Mouse (Mus musculus) heart, embryonic 10.5 days (tissue): Measurements from ENCODE around the gene Ptprt. TPM values are rescaled to one million over a fixed set of nuclear protein-coding genes. Genes with fewer than 3 reads are reported as not detected.

Experiments used
- DNase-seq: peaks from one replicate; pipeline ENCODE4 v3.0.0-alpha.2; 2017; ENCODE audit warnings: low spot score
- H3K27ac ChIP-seq: fragments of 300-500 bp; sonication (generic); 2 replicates; pipeline ENCODE4 v1.5.1; 2016; ENCODE audit warnings: mild to moderate bottlenecking
- H3K27me3 ChIP-seq: fragments of 300-500 bp; sonication (generic); 2 replicates; pipeline ENCODE4 v1.6.1; 2016; ENCODE audit warnings: mild to moderate bottlenecking; ENCODE audit not compliant: poor library complexity, insufficient read depth, severe bottlenecking
- H3K36me3 ChIP-seq: fragments of 300-500 bp; sonication (generic); 2 replicates; pipeline ENCODE4 v1.6.1; 2016; ENCODE audit warnings: mild to moderate bottlenecking, moderate library complexity
- H3K4me1 ChIP-seq: fragments of 300-500 bp; sonication (generic); 2 replicates; pipeline ENCODE4 v1.6.1; 2016; ENCODE audit warnings: mild to moderate bottlenecking
- H3K4me3 ChIP-seq: fragments of 300-500 bp; sonication (generic); 2 replicates; pipeline ENCODE4 v1.5.1; 2016; ENCODE audit warnings: mild to moderate bottlenecking, moderate library complexity
- H3K9me3 ChIP-seq: fragments of 300-500 bp; sonication (generic); 2 replicates; pipeline ENCODE4 v1.6.1; 2016; ENCODE audit warnings: mild to moderate bottlenecking, moderate library complexity
- WGBS: fragments of 180-500 bp; shearing (Covaris S2); methylation state at CpG from one replicate; pipeline ENCODE4 v1.1.7; 2016; 5-methylcytosine and 5-hydroxymethylcytosine counted together
- polyA plus RNA-seq: library from polyadenylated mRNA; unstranded; fragments of >200 nt; fragmentation: Nextera tagmentation; extraction: Ambion mirVana; gene quantifications from 2 replicates; pipeline ENCODE4 v1.2.1, GENCODE M21; 2016

Ptprt gene
- polyA plus RNA-seq, result 0.31 and 0.51 TPM in 2 replicates

GRCm38 (mm10) chr2:162660941-162661386, at the start of gene Ptprt:
Ptprt (minus strand) TSS chr2:162661147.
- no peaks in the 10 kb centered on the region for H3K36me3 ChIP-seq
- peak within 1 kb of the TSS; percentile 42 for H3K27ac ChIP-seq
- H3K9me3 ChIP-seq, result no peaks in the 10 kb centered on the region
- H3K27me3 ChIP-seq, result peaks cover 77% of the 10 kb centered on the region
- H3K4me3 ChIP-seq, result peak within 1 kb of the TSS; percentile 74
- no peak for DNase-seq
- WGBS, result 3% methylated on average over 60 of the region's 73 CpGs
- H3K4me1 ChIP-seq, result peaks cover 19% of the 10 kb centered on the region

GRCm38 (mm10) chr2:162710443-162710842, 49.5 kb upstream of the Ptprt start:
- no peaks in the 10 kb centered on the region for H3K27me3 ChIP-seq
- H3K36me3 ChIP-seq, result no peaks in the 10 kb centered on the region
- WGBS, result 65% methylated on average over 2 of the region's 2 CpGs
- no peaks in the 10 kb centered on the region for H3K4me1 ChIP-seq
- no peak for DNase-seq
- H3K4me3 ChIP-seq, result no peak overlapping the region
- no peak overlapping the region for H3K27ac ChIP-seq
- H3K9me3 ChIP-seq, result no peaks in the 10 kb centered on the region

GRCm38 (mm10) chr2:162699691-162700090, 38.7 kb upstream of the Ptprt start:
- DNase-seq, result no peak
- no peak overlapping the region for H3K4me3 ChIP-seq
- no peaks in the 10 kb centered on the region for H3K36me3 ChIP-seq

GRCm38 (mm10) chr2:162699036-162699435, 38.1 kb upstream of the Ptprt start:
- no peaks in the 10 kb centered on the region for H3K27me3 ChIP-seq
- no peak for DNase-seq
- H3K36me3 ChIP-seq, result no peaks in the 10 kb centered on the region
- H3K4me3 ChIP-seq, result no peak overlapping the region
- H3K27ac ChIP-seq, result no peak overlapping the region
- H3K4me1 ChIP-seq, result peaks cover 7% of the 10 kb centered on the region; the same call in 1 of the 2 replicates
- no peaks in the 10 kb centered on the region for H3K9me3 ChIP-seq

More at GRCm38 (mm10) chr2:162699691-162700090, 38.7 kb upstream of the Ptprt start:
- WGBS, result 82% methylated on average over 3 of the region's 3 CpGs
- Histone ChIP-seq H3K27me3 (no peaks in the 10 kb centered on the region), H3K27ac (no peak overlapping the region), H3K9me3 (no peaks in the 10 kb centered on the region), H3K4me1 (peaks cover 7% of the 10 kb centered on the region; the same call in 1 of the 2 replicates)

GRCm38 (mm10) chr2:162698068-162698467, 37.1 kb upstream of the Ptprt start:
- Histone ChIP-seq H3K27ac (no peak overlapping the region), H3K36me3 (no peaks in the 10 kb centered on the region), H3K4me3 (no peak overlapping the region), H3K27me3 (no peaks in the 10 kb centered on the region), H3K9me3 (no peaks in the 10 kb centered on the region), H3K4me1 (peaks cover 7% of the 10 kb centered on the region; the same call in 1 of the 2 replicates)
- 67% methylated on average over 8 of the region's 8 CpGs for WGBS
- no peak for DNase-seq

- no peak overlapping the region for H3K4me3 ChIP-seq
Observed at GRCm38 (mm10) chr2:162697151-162697550, 36.2 kb upstream of the Ptprt start.

GRCm38 (mm10) chr2:162692143-162692542, 31.2 kb upstream of the Ptprt start:
- Histone ChIP-seq H3K27me3 (no peaks in the 10 kb centered on the region), H3K27ac (no peak overlapping the region), H3K4me1 (no peaks in the 10 kb centered on the region), H3K9me3 (no peaks in the 10 kb centered on the region), H3K4me3 (no peak overlapping the region), H3K36me3 (no peaks in the 10 kb centered on the region)
- WGBS, result 93% methylated on average over 12 of the region's 12 CpGs
- DNase-seq, result no peak

More at GRCm38 (mm10) chr2:162697151-162697550, 36.2 kb upstream of the Ptprt start:
- peaks cover 7% of the 10 kb centered on the region; the same call in 1 of the 2 replicates for H3K4me1 ChIP-seq
- DNase-seq, result no peak
- WGBS, result 85% methylated on average over 10 of the region's 10 CpGs
- H3K27me3 ChIP-seq, result no peaks in the 10 kb centered on the region
- no peak overlapping the region for H3K27ac ChIP-seq
- H3K9me3 ChIP-seq, result no peaks in the 10 kb centered on the region
- no peaks in the 10 kb centered on the region for H3K36me3 ChIP-seq

GRCm38 (mm10) chr2:162682674-162683073, 21.7 kb upstream of the Ptprt start:
- Histone ChIP-seq H3K4me1 (no peaks in the 10 kb centered on the region), H3K9me3 (no peaks in the 10 kb centered on the region), H3K4me3 (no peak overlapping the region), H3K27me3 (no peaks in the 10 kb centered on the region; the same call in 1 of the 2 replicates), H3K36me3 (no peaks in the 10 kb centered on the region), H3K27ac (no peak overlapping the region)
- DNase-seq, result no peak
- WGBS, result 14% methylated on average over 6 of the region's 6 CpGs

GRCm38 (mm10) chr2:162662431-162662970, 1.6 kb upstream of the Ptprt start:
- WGBS, result 14% methylated on average over 1 of the region's 1 CpGs
- H3K36me3 ChIP-seq, result no peaks in the 10 kb centered on the region

GRCm38 (mm10) chr2:162661733-162662132, 786 bp upstream of the Ptprt start:
- Histone ChIP-seq H3K4me3 (0 out of 2 replicates have a peak overlapping the region, but pooled peaks have one; percentile 74), H3K36me3 (no peaks in the 10 kb centered on the region), H3K4me1 (peaks cover 19% of the 10 kb centered on the region), H3K27ac (no peak overlapping the region), H3K27me3 (peaks cover 71% of the 10 kb centered on the region), H3K9me3 (no peaks in the 10 kb centered on the region)
- WGBS, result 8% methylated on average over 4 of the region's 4 CpGs
- no peak for DNase-seq

More at GRCm38 (mm10) chr2:162662431-162662970, 1.6 kb upstream of the Ptprt start:
- H3K27me3 ChIP-seq, result peaks cover 63% of the 10 kb centered on the region
- no peak overlapping the region for H3K27ac ChIP-seq
- no peak for DNase-seq
- peaks cover 19% of the 10 kb centered on the region for H3K4me1 ChIP-seq
- no peaks in the 10 kb centered on the region for H3K9me3 ChIP-seq
- no peak overlapping the region for H3K4me3 ChIP-seq

GRCm38 (mm10) chr2:162660231-162660940, 561 bp downstream of the Ptprt start:
- Histone ChIP-seq H3K36me3 (no peaks in the 10 kb centered on the region), H3K4me1 (peaks cover 19% of the 10 kb centered on the region), H3K9me3 (no peaks in the 10 kb centered on the region), H3K4me3 (peak overlapping the region; percentile 74), H3K27ac (peak overlapping the region; percentile 42; the same call in 1 of the 2 replicates), H3K27me3 (peaks cover 77% of the 10 kb centered on the region)
- WGBS, result under 1% methylated on average over 55 of the region's 57 CpGs
- no peak for DNase-seq

GRCm38 (mm10) chr2:162658997-162659396, 1.9 kb downstream of the Ptprt start:
- Histone ChIP-seq H3K9me3 (no peaks in the 10 kb centered on the region), H3K4me1 (peaks cover 19% of the 10 kb centered on the region), H3K27ac (no peak overlapping the region), H3K36me3 (no peaks in the 10 kb centered on the region), H3K27me3 (peaks cover 71% of the 10 kb centered on the region), H3K4me3 (peak overlapping the region; percentile 74)
- WGBS, result under 1% methylated on average over 18 of the region's 18 CpGs
- DNase-seq, result peak; percentile 87

- H3K36me3 ChIP-seq, result no peaks in the 10 kb centered on the region
- no peak overlapping the region for H3K4me3 ChIP-seq
- 66% methylated on average over 7 of the region's 7 CpGs for WGBS
- peaks cover 56% of the 10 kb centered on the region for H3K27me3 ChIP-seq
- no peak for DNase-seq
- H3K9me3 ChIP-seq, result no peaks in the 10 kb centered on the region
- H3K27ac ChIP-seq, result no peak overlapping the region
- H3K4me1 ChIP-seq, result peaks cover 19% of the 10 kb centered on the region
Observed at GRCm38 (mm10) chr2:162657541-162657940, 3.4 kb downstream of the Ptprt start.
